Mouse (Mus musculus) spleen, embryonic (tissue): ENCODE measurements around the gene Ppp1ca.

Experiments used
- CTCF ChIA-PET: fragments of 350-600 bp; sonication (Branson Sonifier 250); formaldehyde crosslinking; loops from one replicate; lab custom pipeline; 2022; lab: Charles Lee

The Ppp1ca gene

DNA sequence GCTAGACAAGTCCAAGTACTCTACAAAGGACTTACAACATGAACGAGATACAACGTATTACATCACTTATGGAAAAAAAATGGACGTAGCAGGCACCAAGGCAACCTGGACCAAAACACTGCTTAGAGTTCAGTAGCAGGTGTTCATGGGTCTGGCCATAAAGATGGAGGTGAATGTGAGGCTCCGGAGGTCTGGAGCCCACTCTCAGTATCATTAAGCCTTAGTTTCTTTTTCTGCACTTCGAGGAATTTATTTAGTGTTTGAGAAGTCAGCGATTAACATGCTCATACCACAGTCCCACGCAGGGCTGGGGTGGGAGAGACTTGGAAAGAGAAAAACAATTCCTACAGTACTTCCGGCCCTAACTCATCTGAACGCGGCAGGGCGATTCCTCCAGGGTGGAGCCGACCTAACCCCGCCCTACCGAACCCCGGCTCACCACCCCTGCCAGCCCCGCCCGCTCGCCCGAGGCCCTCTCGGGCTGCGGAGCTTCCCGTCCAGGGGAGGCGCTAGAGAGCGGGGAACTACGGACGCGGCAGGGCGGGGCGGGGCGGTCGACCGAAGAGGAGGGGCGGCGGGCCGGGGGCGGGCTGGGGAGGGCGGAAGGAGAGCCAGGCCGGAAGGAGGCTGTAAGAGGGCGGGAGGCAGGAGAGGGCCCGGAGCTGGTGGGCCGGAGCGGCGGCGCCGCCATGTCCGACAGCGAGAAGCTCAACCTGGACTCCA, at the start of gene Ppp1ca:
TSS of gene Ppp1ca (plus strand) at position 538 of the 723 bp plus-strand sequence.
- CTCF ChIA-PET = interaction anchor here (0.6 to 1.1 kb wide), 4 partner anchors 15 to 144 kb away, joined by 3 to 14 read pairs (median 4); partner anchors contain the start of gene Ptprcap

DNA sequence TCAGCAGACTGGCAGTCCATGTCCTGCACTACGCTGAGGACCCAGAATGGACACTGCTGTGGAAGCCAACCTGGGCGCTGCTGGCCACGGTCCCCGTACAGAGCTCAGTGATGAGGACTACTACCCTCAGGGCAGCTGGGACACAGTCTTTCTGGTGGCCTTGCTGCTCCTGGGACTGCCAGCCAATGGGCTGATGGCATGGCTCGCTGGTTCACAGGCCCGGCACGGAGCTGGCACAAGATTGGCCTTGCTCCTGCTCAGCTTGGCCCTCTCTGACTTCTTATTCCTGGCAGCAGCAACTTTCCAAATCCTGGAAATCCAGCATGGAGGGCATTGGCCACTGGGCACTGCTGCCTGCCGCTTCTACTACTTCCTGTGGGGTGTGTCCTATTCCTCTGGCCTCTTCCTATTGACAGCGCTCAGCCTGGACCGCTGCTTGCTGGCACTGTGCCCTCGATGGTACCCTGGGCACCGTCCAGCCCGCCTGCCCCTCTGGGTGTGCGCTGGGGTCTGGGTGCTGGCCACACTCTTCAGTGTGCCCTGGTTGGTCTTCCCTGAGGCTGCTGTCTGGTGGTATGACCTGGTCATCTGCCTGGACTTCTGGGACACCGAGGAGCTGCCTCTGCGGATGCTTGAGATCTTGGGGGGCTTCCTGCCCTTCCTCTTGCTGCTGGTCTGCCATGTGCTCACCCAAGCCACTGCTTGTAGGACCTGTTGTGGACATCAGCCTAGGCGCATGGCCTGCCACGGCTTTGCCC, 49.3 kb upstream of the Ppp1ca start:
- CTCF ChIA-PET = interaction anchor here (0.6 to 0.7 kb wide), 2 partner anchors 13 to 59 kb away, joined by 6 to 7 read pairs; partner anchors contain the start of gene Rad9a

DNA sequence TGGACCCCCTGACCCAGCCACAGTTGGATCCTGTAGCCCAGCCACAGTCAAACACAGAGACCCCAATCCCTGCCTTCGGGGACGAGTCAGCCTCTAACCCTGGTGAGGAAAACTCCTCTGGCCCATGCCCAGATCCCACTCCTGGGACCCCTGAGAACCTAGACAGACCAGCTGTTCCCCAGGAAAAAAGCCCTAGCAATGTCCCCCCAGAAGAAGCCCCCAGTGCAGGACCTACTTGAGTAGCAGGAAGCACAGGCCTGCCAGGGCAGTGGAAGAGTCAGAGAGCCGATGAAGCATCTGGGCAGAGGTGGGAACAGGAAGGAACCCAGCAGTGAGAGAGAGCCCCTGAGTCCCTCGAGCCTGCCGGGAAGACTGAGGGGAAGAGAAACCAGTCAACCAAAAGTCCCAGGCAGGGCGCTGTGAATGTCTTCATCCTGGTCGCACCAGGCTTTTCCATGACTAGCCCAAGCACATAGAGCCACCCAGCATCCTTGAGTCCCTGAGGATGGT, 48.1 kb upstream of the Ppp1ca start, which contains the start of gene Cabp4:
TSS of gene Cabp4 (minus strand) at position 275 of the 510 bp plus-strand sequence.
- CTCF ChIA-PET = no interaction called here

DNA sequence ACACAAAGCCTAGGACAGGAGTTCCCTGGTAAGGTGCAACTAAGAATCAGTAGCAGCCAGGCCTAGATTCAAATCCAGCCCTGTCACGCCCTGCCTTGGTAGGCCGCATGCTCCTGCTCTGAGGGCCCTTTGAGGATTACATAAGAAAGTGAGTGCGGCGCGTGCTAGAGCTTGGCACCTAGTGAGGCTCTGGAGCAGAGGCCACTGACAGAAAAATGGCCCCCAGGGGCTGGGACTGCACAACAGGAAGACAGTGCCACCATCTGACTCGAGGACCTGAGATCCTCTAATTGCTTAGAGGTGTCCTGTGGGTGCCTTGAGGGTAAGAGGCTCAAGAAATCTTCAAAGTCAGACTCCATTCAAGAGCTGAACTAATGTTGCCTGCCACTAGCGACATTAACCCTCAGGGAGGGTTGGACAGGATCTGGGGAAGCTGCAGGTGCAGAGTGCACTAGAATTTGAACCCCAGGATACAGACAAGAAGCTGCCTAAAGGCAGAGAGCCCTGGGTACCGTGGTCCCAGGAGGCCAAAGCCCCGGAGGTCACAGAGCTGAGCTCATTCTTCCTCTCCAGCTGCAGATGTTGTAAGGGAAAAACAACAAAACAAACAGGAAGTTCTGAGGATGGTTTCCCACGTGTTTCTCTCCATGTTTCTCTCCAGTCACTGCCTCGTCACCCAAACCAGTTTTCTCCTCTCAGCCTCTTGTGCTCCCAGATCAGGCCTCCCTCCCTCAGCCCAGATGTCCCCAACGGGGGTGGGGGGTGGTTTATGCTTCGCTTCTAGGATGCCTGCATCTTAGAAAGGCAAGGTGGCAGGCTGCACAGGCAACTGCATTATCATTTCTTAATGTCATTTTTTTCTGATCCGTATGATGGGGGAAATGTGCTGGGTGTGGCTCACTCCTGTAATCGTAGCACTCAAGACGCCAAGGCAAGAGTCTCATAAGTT, 47.0 kb upstream of the Ppp1ca start:
- CTCF ChIA-PET = interaction anchor here (0.5 kb wide), 1 partner anchor 163 kb away, joined by 4 read pairs; no protein-coding TSS in a partner anchor

DNA sequence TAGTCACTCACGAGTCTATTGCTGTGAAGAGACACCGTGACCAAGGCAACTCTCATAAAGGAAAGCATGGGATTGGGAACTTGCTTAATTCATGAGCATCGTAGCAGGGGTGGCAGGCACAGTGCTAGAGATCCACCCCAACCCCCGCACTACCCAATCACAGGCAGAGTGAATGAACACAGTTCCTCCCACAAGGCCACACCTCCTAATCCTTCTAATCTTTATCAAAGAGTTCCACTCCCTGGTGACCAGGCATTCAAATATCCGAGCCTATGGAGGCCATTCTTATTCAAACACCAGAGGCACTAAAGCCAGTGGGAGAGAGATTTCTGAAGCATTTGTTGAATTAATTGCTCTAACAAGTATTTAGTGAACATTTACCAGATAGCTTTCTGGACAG, 45.9 kb upstream of the Ppp1ca start:
- CTCF ChIA-PET = no interaction called here

DNA sequence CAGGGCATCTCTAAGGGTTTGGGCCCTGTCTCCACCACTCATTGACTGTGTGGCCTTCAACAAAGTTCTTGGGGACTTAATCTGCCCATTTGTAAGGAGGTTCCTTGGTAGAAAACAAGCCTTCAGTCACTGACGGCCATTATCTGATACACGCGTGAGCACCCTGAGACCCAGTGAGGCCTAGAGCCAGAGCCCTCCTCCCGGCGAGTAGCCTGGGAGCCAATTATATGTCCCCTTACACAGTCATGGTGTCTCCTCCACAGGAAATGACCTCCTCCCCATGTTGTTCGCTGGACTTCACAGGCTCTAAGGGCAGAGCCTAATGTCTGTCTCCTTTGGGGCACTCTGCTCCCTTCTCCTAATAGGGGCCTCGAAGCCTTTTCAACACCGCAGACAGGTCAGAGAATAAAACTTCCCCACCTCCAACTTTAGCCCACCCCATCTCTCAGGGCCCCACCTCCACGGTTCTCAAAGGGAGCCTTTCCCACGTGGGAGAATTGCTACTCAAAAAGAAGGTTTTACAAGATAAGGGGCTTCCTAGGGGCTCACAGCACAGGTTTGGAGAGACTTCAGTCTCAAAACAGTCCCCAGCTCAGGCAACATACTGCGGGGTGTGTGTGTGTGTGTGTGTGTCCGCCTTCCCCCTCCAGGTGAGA, 45.4 kb upstream of the Ppp1ca start:
- CTCF ChIA-PET = no interaction called here

DNA sequence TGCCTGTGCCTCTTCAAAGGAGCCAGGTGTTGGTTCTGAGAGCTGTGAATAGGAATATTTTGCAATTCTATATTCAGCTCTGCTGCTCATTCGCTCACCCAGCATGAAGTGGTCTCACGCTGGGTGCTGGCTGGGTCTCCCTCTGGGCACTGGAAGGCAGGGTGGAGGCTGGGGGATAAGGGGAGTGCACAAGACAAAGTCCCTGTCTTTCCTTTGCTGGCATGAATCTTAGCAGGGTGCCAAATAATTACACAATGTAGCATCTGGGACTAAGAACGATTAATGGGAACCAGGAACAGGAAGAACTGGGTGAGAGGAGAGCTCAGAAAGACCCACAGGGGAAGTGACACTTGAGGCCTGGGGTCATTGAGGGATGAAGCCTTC, 44.9 kb upstream of the Ppp1ca start:
- CTCF ChIA-PET = interaction anchor here (0.7 kb wide), 1 partner anchor 13 kb away, joined by 3 read pairs; no protein-coding TSS in a partner anchor

DNA sequence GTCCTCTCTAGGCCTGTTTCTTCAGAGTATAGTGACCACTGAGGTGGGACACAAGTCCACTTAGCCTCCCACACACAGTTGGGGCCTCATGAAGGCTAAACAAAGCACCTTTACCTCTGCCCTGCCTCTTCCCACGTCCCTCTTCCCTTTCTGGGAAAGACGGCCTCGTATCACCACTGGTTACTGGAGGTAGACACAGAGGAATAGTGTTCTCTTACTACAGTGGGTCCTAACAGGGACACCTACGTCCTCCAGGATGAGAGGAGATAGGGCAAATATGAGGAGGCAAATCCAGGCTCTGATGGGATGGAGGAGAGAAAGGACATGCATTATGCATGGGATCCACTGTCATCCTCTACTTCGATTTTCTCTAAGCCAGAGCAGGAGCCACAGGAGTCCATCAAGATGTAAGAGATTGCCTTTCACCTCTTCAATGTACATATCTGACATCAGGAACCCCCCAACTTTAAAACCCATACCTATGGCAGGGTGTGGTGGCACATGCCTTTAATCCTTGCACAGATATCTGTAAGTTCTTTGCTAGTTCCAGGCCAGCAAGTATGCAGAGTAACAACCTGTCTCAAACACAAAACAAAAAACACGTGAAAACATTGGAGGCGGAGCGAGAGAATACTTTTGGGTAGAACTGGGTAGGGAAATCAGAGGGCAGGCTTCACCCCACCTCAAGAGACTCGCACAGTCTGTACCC, 43.9 kb upstream of the Ppp1ca start:
- CTCF ChIA-PET = interaction anchor here (0.7 kb wide), 1 partner anchor 14 kb away, joined by 3 read pairs; no protein-coding TSS in a partner anchor

DNA sequence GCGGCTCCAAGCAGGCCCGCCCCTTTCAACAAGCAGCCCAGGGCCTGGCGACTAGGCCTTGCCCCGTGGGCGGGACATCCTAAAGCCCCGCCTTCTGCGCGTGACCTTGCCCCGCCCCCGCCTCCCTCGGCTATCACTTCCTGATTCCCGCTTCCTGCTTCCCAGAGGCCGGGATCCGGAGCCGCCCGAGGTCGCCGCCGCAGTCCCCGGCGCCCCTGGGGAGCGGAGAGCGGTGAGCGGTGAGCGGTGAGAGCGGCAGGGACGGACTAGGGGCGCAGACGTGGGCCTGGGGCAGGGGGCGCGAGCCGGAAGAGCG, 43.4 kb upstream of the Ppp1ca start, which contains the start of gene Coro1b:
TSS of gene Coro1b (plus strand) at position 129 of the 316 bp plus-strand sequence.
- CTCF ChIA-PET = no interaction called here

DNA sequence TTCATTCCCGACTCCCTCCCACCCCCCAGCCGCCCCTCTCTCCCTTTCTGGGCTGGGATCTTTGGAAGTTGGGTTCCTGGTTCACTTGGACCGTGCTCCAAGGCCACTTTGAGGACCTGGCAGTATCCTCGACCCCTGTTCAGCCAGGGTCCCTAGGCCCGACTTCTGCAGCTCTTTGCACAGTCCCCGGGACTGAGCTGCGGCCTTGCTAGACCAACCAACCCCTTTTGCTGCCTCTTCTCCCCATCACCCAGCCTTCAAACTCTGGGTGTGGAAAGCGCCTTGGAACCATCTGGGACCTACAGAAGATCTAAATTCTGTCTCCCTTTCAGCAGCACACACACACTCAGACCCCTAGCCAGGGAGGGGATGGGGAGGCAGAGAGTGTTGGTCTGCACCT, 43.0 kb upstream of the Ppp1ca start:
- CTCF ChIA-PET = no interaction called here

DNA sequence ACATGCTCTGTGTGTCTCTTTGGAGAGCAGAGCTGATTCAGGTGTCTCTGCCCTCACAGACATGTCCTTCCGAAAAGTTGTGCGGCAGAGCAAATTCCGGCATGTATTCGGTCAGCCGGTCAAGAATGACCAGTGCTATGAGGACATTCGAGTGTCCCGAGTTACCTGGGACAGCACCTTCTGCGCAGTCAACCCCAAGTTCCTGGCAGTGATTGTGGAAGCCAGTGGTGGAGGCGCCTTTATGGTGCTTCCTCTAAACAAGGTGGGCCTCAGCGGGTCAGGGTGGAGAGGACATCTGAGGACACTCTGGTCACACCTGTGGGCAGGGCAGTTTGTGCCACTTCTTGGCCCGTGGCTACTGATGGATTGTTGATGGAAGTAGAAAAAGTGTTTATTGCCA, 42.6 kb upstream of the Ppp1ca start:
- CTCF ChIA-PET = no interaction called here

DNA sequence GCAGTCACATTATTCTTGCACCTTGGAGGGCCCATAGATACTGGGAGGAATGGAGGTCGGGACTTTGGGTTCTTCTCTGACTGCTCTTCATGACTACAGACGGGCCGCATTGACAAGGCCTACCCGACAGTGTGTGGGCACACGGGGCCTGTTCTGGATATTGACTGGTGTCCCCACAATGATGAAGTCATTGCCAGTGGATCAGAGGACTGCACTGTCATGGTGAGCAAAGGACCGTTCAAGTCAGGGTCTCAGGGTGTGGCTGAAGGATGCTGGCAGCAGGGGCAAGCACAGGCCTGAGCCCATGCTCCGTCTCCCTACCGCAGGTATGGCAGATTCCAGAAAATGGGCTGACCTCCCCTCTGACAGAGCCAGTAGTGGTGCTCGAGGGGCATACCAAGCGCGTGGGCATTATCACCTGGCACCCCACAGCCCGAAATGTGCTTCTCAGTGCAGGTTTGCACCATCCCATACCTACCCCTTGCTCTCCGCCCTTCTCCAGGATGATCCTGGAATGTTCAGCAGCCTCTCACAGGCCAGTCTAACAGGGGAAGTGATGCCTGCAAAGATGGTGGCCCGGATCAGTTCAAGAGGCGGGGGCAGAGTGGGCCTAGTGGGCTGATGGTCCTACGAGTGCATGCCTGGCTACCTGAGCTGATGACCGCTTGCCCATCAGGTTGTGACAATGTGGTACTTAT, 42.0 kb upstream of the Ppp1ca start:
- CTCF ChIA-PET = no interaction called here

DNA sequence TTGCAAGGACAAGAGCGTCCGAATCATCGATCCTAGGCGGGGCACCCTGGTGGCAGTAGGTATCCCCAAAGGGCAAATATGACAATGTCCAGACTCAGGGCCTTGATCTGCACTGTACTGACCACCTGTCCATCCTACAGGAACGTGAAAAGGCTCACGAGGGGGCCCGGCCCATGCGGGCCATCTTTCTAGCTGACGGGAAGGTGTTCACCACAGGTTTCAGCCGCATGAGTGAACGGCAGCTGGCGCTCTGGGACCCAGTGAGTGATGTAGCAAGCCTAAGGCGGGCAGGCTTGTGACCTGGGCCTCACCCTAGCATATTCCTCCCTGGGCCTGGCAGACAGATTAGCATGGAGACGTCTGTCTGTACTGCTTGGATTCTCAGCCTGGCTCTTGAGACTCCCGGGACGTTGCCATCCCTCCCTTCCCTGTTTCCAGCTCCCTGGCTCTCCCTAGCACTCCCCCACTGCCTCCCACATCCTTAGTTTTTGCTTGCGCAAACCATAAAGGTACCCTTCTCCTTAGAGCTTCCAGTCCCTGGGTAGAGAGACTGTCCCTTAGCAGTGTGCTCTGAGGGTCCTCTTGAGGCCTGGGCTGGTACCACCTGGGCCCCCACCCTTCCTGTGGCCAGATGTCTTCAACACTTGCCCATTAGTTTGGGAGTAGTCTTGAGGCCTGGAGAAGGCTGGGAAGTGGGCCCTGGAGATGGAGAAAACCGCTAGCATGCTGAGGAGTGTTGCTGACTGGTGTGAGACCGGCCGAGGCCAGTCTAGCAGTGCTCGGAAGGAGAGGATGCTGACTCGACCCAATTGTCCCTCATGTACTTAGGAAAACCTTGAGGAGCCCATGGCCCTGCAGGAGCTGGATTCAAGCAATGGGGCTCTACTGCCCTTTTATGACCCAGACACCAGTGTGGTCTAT, 41.0 kb upstream of the Ppp1ca start:
- CTCF ChIA-PET = no interaction called here

DNA sequence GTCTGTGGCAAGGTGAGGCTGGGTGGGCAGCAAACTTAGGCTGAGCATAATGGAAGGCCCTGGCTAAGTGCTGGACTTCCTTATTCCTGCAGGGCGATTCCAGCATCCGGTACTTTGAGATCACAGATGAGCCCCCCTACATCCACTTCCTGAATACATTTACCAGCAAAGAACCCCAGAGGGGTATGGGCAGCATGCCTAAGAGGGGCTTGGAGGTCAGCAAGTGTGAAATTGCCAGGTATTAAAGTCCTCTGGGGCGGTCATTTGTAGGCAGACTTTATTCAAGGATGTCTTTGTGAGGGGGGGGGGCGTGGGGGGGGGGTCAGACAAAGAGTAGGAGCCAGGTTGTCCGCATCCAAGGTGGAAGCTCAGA, 40.4 kb upstream of the Ppp1ca start:
- CTCF ChIA-PET = no interaction called here

DNA sequence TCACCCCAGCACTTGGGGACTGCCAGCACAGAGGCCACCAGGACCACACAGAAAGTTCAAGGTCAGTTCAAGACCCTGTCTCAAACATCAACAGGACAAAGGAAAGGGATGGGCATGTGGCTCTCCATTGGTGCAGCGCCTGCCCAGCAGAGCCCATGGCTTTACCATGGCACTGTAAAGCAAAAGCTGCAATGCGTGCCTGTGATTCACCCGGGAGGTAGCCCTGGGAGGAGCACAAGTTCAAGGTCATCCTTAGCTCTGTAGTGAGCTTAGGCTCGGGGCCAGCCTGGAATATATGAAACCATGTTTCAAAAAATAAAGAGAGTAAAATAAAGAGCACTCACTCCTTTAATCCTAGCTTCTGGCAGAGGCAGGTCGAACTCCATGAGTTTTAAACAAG, 40.0 kb upstream of the Ppp1ca start:
- CTCF ChIA-PET = no interaction called here

DNA sequence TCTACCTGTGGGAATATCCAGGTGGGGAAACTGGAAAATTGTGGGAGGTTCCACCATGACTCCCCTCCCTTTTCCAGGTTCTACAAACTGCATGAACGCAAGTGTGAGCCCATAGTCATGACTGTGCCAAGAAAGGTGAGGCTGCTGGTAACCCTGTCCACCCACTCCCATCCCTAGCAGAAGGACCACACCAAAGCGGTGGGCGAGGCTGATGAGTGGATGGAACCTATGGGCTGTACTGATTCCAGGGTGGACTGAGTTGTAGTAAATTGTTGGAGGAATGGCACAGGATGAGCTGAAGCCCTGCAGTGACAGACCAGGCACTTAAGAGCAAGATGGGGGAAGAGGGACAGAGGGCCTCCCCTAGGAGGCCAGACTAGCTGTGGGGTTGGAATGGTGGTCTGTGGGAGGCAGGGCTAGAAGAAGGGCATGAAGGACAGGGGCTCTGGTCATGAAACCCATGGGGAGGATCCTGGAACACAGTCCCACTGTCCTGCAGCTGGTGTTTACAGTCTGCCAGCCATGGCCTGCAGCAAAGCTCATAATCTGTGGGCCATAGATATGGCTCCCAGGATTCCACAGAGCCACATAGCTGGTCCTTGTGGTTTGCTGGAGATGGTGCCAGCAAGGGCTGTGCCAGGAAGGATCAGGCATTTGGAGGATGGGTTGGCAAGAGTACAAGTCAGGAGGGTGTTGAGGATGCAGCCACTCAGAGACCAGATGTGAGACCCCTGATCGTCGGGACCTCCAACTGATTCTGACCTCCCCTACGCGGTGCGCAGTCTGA, 39.2 kb upstream of the Ppp1ca start:
- CTCF ChIA-PET = no interaction called here

DNA sequence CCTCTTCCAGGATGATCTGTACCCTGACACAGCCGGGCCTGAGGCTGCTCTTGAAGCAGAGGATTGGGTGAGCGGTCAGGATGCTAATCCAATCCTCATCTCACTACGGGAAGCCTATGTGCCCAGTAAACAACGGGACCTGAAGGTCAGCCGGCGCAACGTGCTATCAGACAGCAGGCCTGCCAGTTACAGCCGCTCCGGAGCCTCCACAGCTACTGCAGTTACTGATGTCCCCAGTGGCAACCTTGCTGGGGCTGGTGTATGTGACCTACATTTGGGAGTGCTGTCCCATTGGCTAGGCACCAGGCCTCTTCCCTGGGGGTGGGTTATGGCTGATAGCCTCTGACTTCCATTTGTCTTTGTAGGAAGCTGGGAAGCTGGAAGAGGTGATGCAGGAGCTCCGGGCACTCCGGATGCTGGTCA, 38.6 kb upstream of the Ppp1ca start, which contains the start of gene Ptprcap:
TSS of gene Ptprcap (plus strand) at position 373 of the 423 bp plus-strand sequence.
- CTCF ChIA-PET = interaction anchor here (1.1 kb wide), 1 partner anchor 39 kb away, joined by 5 read pairs; the partner anchor contains the start of gene Ppp1ca
